In the genomic region with DNA sequence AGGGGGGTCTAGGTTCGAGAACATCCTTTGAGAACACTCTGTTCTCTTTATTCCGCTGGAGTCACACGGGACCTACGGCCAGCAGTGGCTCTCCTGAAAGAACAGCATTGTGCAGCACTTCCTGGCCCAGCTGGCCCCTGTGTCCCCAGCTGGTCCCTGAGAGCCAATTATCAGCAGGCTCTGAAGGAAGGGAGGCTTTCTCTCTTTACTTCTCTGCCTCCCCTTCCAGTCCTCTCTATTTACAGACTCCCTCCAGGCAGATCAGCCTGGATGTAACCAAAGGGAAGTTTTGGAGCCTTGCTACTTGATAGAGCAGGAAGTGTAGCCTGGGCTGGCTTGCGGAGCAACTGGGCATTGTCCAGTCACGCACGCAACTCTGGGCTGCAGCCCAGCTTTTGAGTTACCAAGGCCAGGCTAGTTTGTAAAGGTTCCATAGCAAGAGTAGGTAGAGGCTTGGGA, we compare ENCODE assay signal across 8 mouse cellular contexts.
A peak's percentile ranks its signal among the peaks of the same experiment; 100 is the strongest.
DNase-seq lines count a peak whose midpoint lies in the region; ATAC-seq and TF ChIP-seq lines count a peak whose summit lies in the region.

No protein-coding gene starts in this region.

- H3K9ac ChIP-seq in hindbrain, embryonic 12.5 days, result no peak overlapping the region
- no peak overlapping the region for H3K9ac ChIP-seq in midbrain, embryonic 15.5 days

- intact Hi-C loops in left cerebral cortex, postnatal 14 days (cut with DNase I), result no loop called here

- ATAC-seq in hindbrain, embryonic 12.5 days (ENCODE audit: low FRiP score), result peak; percentile 35; the same call in 1 of the 2 replicates
- ATAC-seq in midbrain, embryonic 15.5 days (replicated peaks), result no peak

- 0 out of 2 replicates have a peak overlapping the region, but pooled peaks have one; percentile 2 for H3K4me2 ChIP-seq in hindbrain, embryonic 12.5 days (replicated peaks)
- no peak overlapping the region for H3K4me2 ChIP-seq in midbrain, embryonic 15.5 days

- H3K4me3 ChIP-seq in hindbrain, embryonic 12.5 days, result no peak overlapping the region
- H3K4me3 ChIP-seq in midbrain, embryonic 15.5 days, result no peak overlapping the region

- peak overlapping the region; percentile 79 for H3K27ac ChIP-seq in hindbrain, embryonic 12.5 days
- peak overlapping the region; percentile 38; the same call in 1 of the 2 replicates for H3K27ac ChIP-seq in midbrain, embryonic 15.5 days

- no peak for TF ChIP-seq CTCF in brain, embryonic 14.5 days (IDR thresholded peaks at IDR 0.05; ENCODE audit: borderline replicate concordance, extremely low read depth, insufficient read depth, insufficient read length)

- WGBS in hindbrain, embryonic 12.5 days, result 50% methylated on average over 7 of the region's 7 CpGs
- 53% methylated on average over 7 of the region's 7 CpGs for WGBS in midbrain, embryonic 15.5 days

- no peaks in the 10 kb centered on the region for H3K27me3 ChIP-seq in hindbrain, embryonic 12.5 days
- no peaks in the 10 kb centered on the region for H3K27me3 ChIP-seq in midbrain, embryonic 15.5 days (replicated peaks)

- peak; percentile 60 for DNase-seq in Muller cell, postnatal 12 days (ENCODE audit: inconsistent ontology term)
- peak; percentile 55 for DNase-seq in brain, embryonic 14.5 days (ENCODE audit: low read depth)
- DNase-seq in frontal cortex, postnatal 10 days (ENCODE audit: low spot score in 2 of 2), result peak; percentile 27 to 60
- DNase-seq in left cerebral cortex, postnatal 14 days (ENCODE audit: low spot score in 2 of 2), result peak; percentile 49 to 71
- DNase-seq in yolk sac, embryonic 10.5 days (ENCODE audit: low spot score), result no peak
- DNase-seq in thymus, adult 18-20 months, result no peak

- H3K4me1 ChIP-seq in hindbrain, embryonic 12.5 days, result peaks cover 13% of the 10 kb centered on the region
- H3K4me1 ChIP-seq in midbrain, embryonic 15.5 days, result peaks cover 11% of the 10 kb centered on the region

- H3K9me3 ChIP-seq in hindbrain, embryonic 12.5 days (replicated peaks), result no peaks in the 10 kb centered on the region
- no peaks in the 10 kb centered on the region for H3K9me3 ChIP-seq in midbrain, embryonic 15.5 days

- H3K36me3 ChIP-seq in hindbrain, embryonic 12.5 days, result no peaks in the 10 kb centered on the region; the same call in 1 of the 2 replicates
- no peaks in the 10 kb centered on the region for H3K36me3 ChIP-seq in midbrain, embryonic 15.5 days (replicated peaks)

- no peak for TF ChIP-seq POLR2A in brain, embryonic 14.5 days (IDR thresholded peaks at IDR 0.05; ENCODE audit: borderline replicate concordance, extremely low read depth, insufficient read depth, insufficient read length, poor library complexity, severe bottlenecking)

Comparison
In these comparisons a context has a peak if more than half of its experiments do, and no peak if none do; other contexts are left out.
1. DNase-seq: peak in Muller cell, postnatal 12 days (single experiment), brain, embryonic 14.5 days (single experiment), frontal cortex, postnatal 10 days (2 of 2) and left cerebral cortex, postnatal 14 days (2 of 2); none in yolk sac, embryonic 10.5 days (single experiment) and thymus, adult 18-20 months (0 of 2).